Mouse (Mus musculus) stomach, postnatal 0 days (tissue): ENCODE measurements around the gene Pced1b.

Experiments used
- CTCF ChIP-seq: IDR thresholded peaks from 2 replicates; pipeline ENCODE4 v1.5.1; 2016; ENCODE audit warnings: antibody characterized with exemption, low read depth, mild to moderate bottlenecking, moderate library complexity
- EP300 ChIP-seq: optimal IDR thresholded peaks from 2 replicates; pipeline ENCODE3; 2016; ENCODE audit warnings: antibody characterized with exemption

DNA sequence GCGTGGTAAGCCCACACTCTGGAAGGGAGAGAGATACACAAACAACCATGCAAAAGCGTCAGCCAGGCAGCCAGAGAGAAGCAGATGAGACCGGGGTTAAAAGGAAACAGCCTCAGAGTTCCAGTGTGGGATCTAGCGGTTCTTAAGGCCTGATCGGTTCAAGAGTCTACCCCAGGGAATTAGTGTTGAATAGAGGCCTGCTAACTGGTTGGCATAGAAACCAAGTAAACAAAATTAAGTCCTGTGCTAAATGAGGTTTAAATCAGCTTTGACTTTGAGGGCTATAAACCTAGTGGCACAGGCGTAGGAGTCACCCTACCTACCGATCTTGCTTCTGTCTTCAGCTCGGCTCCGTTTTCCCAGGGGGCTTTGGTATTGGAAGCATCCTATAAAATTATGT, 77.4 kb downstream of the Pced1b start:
- TF ChIP-seq CTCF: no peak
- TF ChIP-seq EP300: no peak
